Mouse (Mus musculus) telencephalon, adult 2 months (tissue): ENCODE measurements around the gene Fam83f.

Experiments used
- DNase-seq: peaks from one replicate; pipeline ENCODE4 v3.0.0-alpha.2; 2011; ENCODE audit warnings: low read depth, low spot score

Fam83f gene

GRCm38 (mm10) chr15:80671295-80672252 is at the start of gene Fam83f:
TSS of gene Fam83f (plus strand) at chr15:80671847.
- DNase-seq = no peak

- no peak for DNase-seq
Observed at GRCm38 (mm10) chr15:80623171-80623837, 48.3 kb upstream of the Fam83f start.

- no peak for DNase-seq
Observed at GRCm38 (mm10) chr15:80626472-80626871, 45.2 kb upstream of the Fam83f start.

GRCm38 (mm10) chr15:80630147-80630546 is 41.5 kb upstream of the Fam83f start:
- DNase-seq = no peak

GRCm38 (mm10) chr15:80630711-80631110 is 40.9 kb upstream of the Fam83f start:
- DNase-seq = no peak

GRCm38 (mm10) chr15:80631311-80631710 is 40.3 kb upstream of the Fam83f start:
- DNase-seq = no peak

GRCm38 (mm10) chr15:80632280-80632893 is 39.3 kb upstream of the Fam83f start:
- DNase-seq = peak; percentile 89

GRCm38 (mm10) chr15:80634391-80635193 is 37.1 kb upstream of the Fam83f start:
- DNase-seq = peak; percentile 93

- DNase-seq = no peak
Observed at GRCm38 (mm10) chr15:80636757-80637372, 34.8 kb upstream of the Fam83f start.

GRCm38 (mm10) chr15:80639071-80639702 is 32.5 kb upstream of the Fam83f start:
- DNase-seq = no peak

- DNase-seq = no peak
Observed at GRCm38 (mm10) chr15:80639874-80640273, 31.8 kb upstream of the Fam83f start.

GRCm38 (mm10) chr15:80641702-80642435 is 29.8 kb upstream of the Fam83f start:
- DNase-seq = no peak

- no peak for DNase-seq
Observed at GRCm38 (mm10) chr15:80645006-80645797, 26.4 kb upstream of the Fam83f start.

- DNase-seq = no peak
Observed at GRCm38 (mm10) chr15:80648977-80649606, 22.6 kb upstream of the Fam83f start.

GRCm38 (mm10) chr15:80650412-80650811 is 21.2 kb upstream of the Fam83f start:
- no peak for DNase-seq

GRCm38 (mm10) chr15:80653865-80654264 is 17.8 kb upstream of the Fam83f start:
- DNase-seq = no peak

GRCm38 (mm10) chr15:80658815-80659471 is 12.7 kb upstream of the Fam83f start:
- peak; percentile 87 for DNase-seq

- no peak for DNase-seq
Observed at GRCm38 (mm10) chr15:80660963-80661362, 10.7 kb upstream of the Fam83f start.
